Mouse (Mus musculus) midbrain, postnatal 0 days (tissue): Measurements from ENCODE around the gene Myzap. TPM values are rescaled to one million over a fixed set of nuclear protein-coding genes. Genes with fewer than 3 reads are reported as not detected.

Experiments
- ATAC-seq: fragments of 200-750 bp; cut with Nextera tagmentation; 2 replicates; pipeline ENCODE4 v1.8.0; 2017; ENCODE audit warnings: moderate number of reproducible peaks, mild to moderate bottlenecking, moderate TSS enrichment, moderate library complexity; ENCODE audit not compliant: low FRiP score
- DNase-seq: peaks from one replicate; pipeline ENCODE4 v3.0.0-alpha.2; 2015; ENCODE audit warnings: low spot score
- H3K27ac ChIP-seq: fragments of 300-500 bp; sonication (generic); 2 replicates; pipeline ENCODE4 v1.5.1; 2014; ENCODE audit warnings: low read depth, mild to moderate bottlenecking, low read length, mixed read lengths
- H3K27me3 ChIP-seq: fragments of 300-500 bp; sonication (generic); 2 replicates; pipeline ENCODE4 v1.6.1; 2014; ENCODE audit warnings: low read length, control low read depth, mixed read lengths; ENCODE audit not compliant: insufficient read depth
- H3K36me3 ChIP-seq: fragments of 300-500 bp; sonication (generic); 2 replicates; pipeline ENCODE4 v1.6.1; 2014; ENCODE audit warnings: low read length, control low read depth, mixed read lengths; ENCODE audit not compliant: insufficient read depth
- H3K4me1 ChIP-seq: fragments of 300-500 bp; sonication (generic); 2 replicates; pipeline ENCODE4 v1.6.1; 2014; ENCODE audit warnings: mild to moderate bottlenecking, control low read depth, antibody characterized with exemption, low read length, mixed read lengths; ENCODE audit not compliant: insufficient read depth
- H3K4me2 ChIP-seq: fragments of 300-500 bp; sonication (generic); 2 replicates; pipeline ENCODE4 v1.6.1; 2014; ENCODE audit warnings: low read depth, mild to moderate bottlenecking, low read length, mixed read lengths; ENCODE audit not compliant: poor library complexity, severe bottlenecking
- H3K4me3 ChIP-seq: fragments of 300-500 bp; sonication (generic); 2 replicates; pipeline ENCODE4 v1.5.1; 2014; ENCODE audit warnings: low read depth, mild to moderate bottlenecking, low read length, moderate library complexity
- H3K9ac ChIP-seq: fragments of 300-500 bp; sonication (generic); replicated peaks from 2 replicates; pipeline ENCODE4 v1.6.1; 2014; ENCODE audit warnings: mild to moderate bottlenecking, low read length, moderate library complexity, mixed read lengths; ENCODE audit not compliant: poor library complexity, severe bottlenecking
- H3K9me3 ChIP-seq: fragments of 300-500 bp; sonication (generic); 2 replicates; pipeline ENCODE4 v1.6.1; 2016; ENCODE audit warnings: low read length, control low read depth
- CTCF ChIP-seq: IDR thresholded peaks from 2 replicates; pipeline ENCODE4 v1.5.1; 2016; ENCODE audit warnings: antibody characterized with exemption, mild to moderate bottlenecking
- WGBS: fragments of 180-500 bp; shearing (Covaris S2); extraction: QIAGEN DNeasy Blood & Tissue Kit; methylation state at CpG from one replicate; pipeline ENCODE4 v1.1.7; 2014; 5-methylcytosine and 5-hydroxymethylcytosine counted together
- polyA plus RNA-seq: library from polyadenylated mRNA; unstranded; fragments of >200 nt; fragmentation: Nextera tagmentation; extraction: Ambion mirVana; gene quantifications from 2 replicates; pipeline ENCODE4 v1.2.1, GENCODE M21; 2015
- total RNA-seq: library from RNA; depleted of rRNA; stranded (reverse); fragments of >200 nt; gene quantifications from 2 replicates; pipeline ENCODE4 v1.2.3, GENCODE M21; 2014

Gene Myzap
- total and polyA plus RNA-seq, 2 experiments from 2014 or later: 0.99 to 2.1 TPM

DNA sequence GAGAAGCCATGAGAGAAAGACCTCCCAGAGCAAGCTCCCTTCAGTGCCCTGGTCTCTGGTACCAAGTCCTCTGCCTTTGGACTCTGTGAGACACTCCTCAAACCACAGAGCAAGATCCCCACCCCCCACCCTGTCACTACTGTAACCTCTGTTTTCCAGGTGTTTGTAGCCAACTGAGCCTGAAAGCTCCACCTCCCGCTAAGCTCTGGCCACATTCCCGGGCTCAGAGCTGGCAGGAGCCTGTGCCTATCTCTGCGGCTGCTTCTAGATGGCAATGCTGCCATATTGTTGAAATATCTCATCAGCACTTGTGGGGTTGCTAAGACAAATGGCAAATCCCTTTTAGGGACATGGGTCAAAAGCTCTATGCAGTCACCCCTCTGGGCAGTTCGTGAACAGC lies 19.7 kb upstream of the Myzap start:
- 87% methylated on average over 4 of the region's 4 CpGs for WGBS
- Histone ChIP-seq H3K9ac (no peak overlapping the region), H3K4me3 (no peak overlapping the region), H3K9me3 (no peaks in the 10 kb centered on the region), H3K4me2 (no peak overlapping the region), H3K36me3 (no peaks in the 10 kb centered on the region), H3K4me1 (no peaks in the 10 kb centered on the region), H3K27ac (no peak overlapping the region), H3K27me3 (no peaks in the 10 kb centered on the region)
- no peak for TF ChIP-seq CTCF
- ATAC-seq: no peak
- DNase-seq: no peak

DNA sequence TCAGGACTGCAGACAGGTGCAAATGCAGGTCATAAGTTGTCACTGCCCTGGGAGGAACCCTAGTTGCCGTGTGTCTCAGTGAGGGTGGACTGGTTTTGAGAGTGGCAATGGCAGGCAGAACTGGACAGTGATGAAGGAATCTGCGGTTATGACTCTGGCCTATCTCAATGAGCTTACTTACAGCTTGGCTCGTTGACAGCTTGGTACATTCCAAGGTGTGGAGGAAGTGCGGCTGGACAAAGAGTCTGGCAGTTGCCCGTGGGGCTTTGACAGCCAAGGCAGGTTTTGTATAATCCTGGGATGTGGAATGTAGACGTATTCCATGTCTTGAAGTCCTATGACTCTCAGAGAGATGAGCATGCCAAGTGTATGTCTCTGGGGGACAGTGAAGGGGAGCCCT lies 16.9 kb upstream of the Myzap start:
- 79% methylated on average over 6 of the region's 6 CpGs for WGBS
- no peak for ATAC-seq
- Histone ChIP-seq H3K4me2 (no peak overlapping the region), H3K36me3 (no peaks in the 10 kb centered on the region), H3K4me1 (no peaks in the 10 kb centered on the region), H3K27me3 (no peaks in the 10 kb centered on the region), H3K4me3 (no peak overlapping the region), H3K27ac (no peak overlapping the region), H3K9me3 (no peaks in the 10 kb centered on the region), H3K9ac (no peak overlapping the region)
- no peak for DNase-seq
- TF ChIP-seq CTCF: no peak

DNA sequence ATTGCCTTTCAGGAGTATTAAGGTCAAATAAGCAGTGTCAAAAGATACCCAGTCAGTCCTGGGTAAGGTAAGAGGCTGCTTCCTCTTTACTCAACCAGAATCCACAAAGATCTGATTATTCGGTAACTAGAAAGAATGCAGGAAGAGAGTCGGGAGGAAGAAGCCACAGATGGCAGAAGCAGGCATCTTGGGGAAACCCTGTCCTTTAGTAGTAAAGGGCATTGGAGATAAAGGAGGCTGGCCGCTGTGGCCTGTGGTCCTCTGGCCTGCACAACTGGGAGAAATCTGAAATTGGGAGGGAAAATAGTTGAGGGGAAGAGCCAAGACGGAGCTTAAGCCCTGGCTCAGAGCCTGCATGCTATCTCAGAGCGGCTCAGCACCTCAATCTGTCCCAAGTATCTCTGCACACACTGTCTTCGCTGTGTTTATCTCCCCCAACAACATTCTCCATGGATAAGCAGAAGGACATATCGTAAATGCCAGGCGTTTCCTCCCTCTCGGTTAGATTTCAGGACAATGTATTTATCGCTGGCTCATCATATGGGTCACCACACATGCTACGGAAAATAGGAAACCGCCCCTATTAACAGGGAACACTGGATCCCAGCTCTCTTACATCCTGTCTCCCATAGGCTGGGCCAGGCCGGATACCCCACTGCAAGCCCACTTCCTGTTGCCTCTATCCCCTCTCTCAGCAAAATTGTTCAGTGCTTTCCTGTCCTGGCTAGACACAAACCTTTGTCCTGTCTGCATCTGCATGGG lies 14.3 kb upstream of the Myzap start:
- Histone ChIP-seq H3K9me3 (no peaks in the 10 kb centered on the region), H3K4me3 (no peak overlapping the region), H3K27ac (no peak overlapping the region), H3K9ac (no peak overlapping the region), H3K4me2 (no peak overlapping the region), H3K27me3 (no peaks in the 10 kb centered on the region), H3K36me3 (no peaks in the 10 kb centered on the region), H3K4me1 (no peaks in the 10 kb centered on the region)
- 82% methylated on average over 13 of the region's 13 CpGs for WGBS
- TF ChIP-seq CTCF: no peak
- DNase-seq: no peak
- no peak for ATAC-seq

DNA sequence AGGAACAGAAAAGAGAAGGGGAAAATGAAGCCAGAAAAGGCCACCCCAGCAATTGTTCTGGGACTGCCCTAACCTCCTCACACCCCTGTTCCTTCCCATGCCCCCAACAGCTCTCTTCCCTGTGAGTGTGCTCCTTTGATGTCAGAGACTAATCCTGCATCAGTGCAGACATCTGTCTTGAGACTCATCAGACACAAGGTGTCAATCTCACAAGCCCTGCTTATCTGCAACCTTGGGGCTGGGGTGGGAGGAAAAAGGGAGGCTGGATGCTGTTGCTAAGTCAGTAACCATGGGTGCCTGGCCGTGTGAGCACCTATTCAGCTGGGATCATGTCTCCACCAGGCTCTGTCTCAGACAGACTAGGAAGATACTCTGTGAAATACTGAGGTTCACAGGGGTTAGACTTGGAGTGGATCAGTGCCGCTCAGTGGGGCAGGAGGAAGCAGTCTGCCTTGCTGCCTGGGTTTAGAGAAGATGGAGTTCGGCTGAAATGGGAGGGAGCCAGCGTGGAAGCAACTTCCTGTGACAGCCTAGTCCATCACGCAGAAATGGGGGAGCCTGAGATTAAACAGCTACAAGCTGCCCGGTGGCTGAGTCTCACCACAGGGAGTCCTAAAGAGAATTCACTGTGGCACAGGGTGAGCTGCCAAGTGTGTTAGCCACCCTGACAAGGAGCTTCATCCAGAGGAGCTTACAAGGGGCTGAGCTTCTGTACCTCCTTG lies 12.9 kb upstream of the Myzap start:
- H3K27ac ChIP-seq: no peak overlapping the region
- H3K4me1 ChIP-seq: no peaks in the 10 kb centered on the region
- WGBS: 25% methylated on average over 6 of the region's 6 CpGs
- H3K4me3 ChIP-seq: no peak overlapping the region
- TF ChIP-seq CTCF: no peak
- no peaks in the 10 kb centered on the region for H3K27me3 ChIP-seq
- ATAC-seq: no peak
- no peaks in the 10 kb centered on the region for H3K36me3 ChIP-seq
- no peak overlapping the region for H3K4me2 ChIP-seq
- no peaks in the 10 kb centered on the region for H3K9me3 ChIP-seq
- no peak overlapping the region for H3K9ac ChIP-seq
- DNase-seq: no peak

DNA sequence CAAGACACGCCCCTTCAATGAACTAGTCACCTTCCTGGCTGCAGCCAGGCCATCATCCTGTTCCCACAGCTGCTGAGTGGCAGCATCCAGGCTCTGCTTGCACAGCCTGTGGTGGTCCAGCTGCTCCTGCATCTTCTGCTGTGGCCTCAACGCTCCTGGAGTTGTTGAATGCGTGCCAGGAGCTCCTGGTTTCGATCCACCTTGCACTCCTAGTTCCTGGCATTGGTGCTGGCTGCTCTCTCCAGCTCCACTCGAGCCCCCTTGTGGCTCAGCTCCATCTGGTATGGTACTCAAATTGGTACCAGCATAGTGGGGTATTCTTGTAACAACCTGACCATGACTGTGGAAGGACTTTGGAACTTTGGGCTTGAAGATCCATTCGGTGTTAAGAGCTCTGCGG lies 7.7 kb upstream of the Myzap start:
- H3K27ac ChIP-seq: no peak overlapping the region
- no peak for DNase-seq
- no peak overlapping the region for H3K4me2 ChIP-seq
- H3K4me3 ChIP-seq: no peak overlapping the region
- no peaks in the 10 kb centered on the region for H3K9me3 ChIP-seq
- WGBS: 78% methylated on average over 7 of the region's 7 CpGs
- H3K27me3 ChIP-seq: no peaks in the 10 kb centered on the region
- H3K36me3 ChIP-seq: no peaks in the 10 kb centered on the region
- TF ChIP-seq CTCF: no peak
- H3K9ac ChIP-seq: no peak overlapping the region
- no peak for ATAC-seq
- no peaks in the 10 kb centered on the region for H3K4me1 ChIP-seq

DNA sequence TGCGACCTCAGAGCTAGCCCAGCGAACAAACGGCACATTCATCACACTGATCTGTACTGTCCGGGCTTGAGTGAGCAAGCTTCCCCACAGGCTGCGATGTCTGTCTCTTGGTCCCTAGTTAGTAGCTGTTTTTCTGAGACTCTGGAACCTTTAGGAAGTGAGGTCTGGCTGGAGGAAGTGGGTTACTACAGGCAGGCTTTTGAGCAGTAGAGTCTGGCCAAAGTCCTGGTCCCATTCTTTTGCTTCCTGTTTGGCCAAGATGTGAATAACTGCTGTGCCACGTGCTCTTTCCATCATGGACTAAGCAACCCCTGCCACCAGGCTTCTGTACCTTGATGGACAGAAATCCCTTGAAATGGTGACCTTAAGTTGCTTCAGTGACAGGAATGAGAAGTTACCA lies 4.7 kb upstream of the Myzap start:
- no peak for ATAC-seq

More for the DNA sequence above, 4.7 kb upstream of the Myzap start:
- Histone ChIP-seq H3K27me3 (no peaks in the 10 kb centered on the region), H3K36me3 (no peaks in the 10 kb centered on the region), H3K4me2 (no peak overlapping the region), H3K27ac (no peak overlapping the region), H3K9ac (no peak overlapping the region), H3K4me1 (no peaks in the 10 kb centered on the region), H3K9me3 (no peaks in the 10 kb centered on the region), H3K4me3 (no peak overlapping the region)
- no peak for DNase-seq
- 79% methylated on average over 6 of the region's 6 CpGs for WGBS
- no peak for TF ChIP-seq CTCF
